Mouse (Mus musculus): ENCODE results near the gene Cntn5. TPM values are rescaled to one million over a fixed set of nuclear protein-coding genes. Genes with fewer than 3 reads are reported as not detected.

Gene Cntn5
- total RNA-seq, 2 experiments from 2014 or later: 20.8 to 21.4 TPM

DNA sequence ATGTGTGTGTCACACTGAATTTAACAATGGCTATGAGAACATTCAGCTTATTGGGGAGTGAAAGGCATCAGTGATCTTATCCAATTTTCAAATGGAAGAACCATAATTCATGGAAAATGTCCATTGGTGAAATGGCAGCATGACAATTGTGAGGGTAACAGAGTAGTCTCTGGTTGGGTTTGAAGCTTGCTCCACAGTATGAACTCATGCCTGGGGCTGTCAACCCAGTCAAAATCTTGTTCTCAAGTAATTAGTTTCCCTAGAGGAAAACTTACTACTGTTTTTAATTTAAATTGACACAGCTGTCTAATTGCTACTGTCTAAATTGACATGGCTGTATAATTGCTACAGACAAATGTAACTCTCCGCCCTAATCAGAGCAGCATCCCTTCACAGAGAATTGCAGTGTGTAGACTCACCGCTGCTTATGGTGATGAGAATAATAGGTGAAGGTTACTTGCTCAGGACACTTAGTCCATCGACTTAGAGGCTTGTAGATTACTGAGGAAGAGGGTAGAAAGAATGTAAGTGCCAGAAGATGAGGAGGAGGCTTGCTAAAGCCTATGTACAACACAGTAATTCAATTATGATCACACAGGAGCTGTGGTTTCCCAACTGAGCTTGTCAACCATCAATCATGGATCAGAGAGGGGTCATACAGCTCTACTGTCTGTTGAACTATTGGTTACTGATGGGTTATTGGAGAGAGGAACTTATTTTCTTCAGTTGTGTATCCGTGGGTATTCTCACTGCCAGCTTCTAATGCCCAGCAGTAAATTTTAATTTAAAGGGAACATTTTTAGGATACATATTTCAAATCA, 859.4 kb downstream of the Cntn5 start:
- intact Hi-C loops (cut with DNase I): no loop called here
- no peak for DNase-seq (ENCODE audit: low spot score in 2 of 2)

DNA sequence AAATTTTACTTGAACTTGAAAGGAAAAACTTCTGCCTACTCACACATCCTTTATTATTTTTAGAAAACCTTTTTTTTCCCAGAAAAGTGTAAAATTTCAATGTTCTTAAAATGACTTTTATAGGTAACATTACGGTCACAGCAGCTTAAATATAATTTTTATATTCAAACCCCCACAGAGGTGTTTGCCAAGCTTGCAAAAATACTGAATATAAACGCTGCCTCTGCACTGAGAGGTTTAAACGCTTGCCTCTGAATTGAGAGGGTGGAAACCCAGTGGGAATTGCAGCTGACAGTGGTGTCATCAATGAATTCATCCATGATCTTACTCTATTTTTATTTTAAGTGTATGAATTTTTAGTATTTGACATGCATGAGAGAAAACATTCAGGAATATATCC, 861.6 kb downstream of the Cntn5 start:
- intact Hi-C loops (cut with DNase I): no loop called here
- peak in 1 of 2 experiments; percentile 77 for DNase-seq (ENCODE audit: low spot score in 2 of 2)

DNA sequence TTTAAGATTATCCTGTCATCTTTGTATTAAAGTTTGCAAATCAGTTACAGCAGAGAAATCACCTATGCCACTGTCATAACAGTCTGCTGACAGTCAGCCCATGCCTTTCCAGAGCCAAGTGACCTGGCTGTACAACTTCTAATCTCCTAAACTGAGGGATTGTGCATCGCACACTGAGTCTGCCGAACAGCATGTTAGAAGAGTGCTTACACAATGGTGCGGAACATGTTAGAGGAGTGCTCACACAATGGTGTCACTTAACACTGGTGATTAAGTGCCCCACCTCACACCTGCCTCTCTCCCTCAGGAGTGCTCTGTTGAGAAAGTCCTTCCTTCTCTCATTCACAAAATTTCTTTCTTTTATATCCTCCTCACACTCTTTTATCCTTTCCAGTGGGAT, 889.4 kb downstream of the Cntn5 start:
- intact Hi-C loops (cut with DNase I): no loop called here
- no peak for DNase-seq (ENCODE audit: low spot score in 2 of 2)

DNA sequence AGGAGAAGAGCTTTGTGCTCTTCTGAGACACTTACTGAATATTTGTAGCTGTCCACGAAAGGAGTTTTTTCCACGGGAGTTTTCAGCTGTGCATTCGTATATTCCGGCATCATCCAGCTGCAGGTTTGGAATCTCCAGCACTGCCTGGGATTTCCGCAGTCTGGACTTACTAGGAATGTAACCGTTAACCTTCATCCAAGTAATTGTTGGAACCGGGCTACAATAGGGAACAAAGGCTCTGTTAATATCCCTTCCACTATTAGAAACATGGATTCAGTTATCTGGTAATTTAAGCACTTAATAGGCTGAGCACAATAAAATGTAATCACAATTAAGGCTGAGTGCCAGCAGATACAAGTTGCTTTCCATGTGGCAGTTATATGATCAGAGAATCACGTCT, 920.5 kb downstream of the Cntn5 start:
- no peak for DNase-seq (ENCODE audit: low spot score in 2 of 2)
- intact Hi-C loops (cut with DNase I): no loop called here

DNA sequence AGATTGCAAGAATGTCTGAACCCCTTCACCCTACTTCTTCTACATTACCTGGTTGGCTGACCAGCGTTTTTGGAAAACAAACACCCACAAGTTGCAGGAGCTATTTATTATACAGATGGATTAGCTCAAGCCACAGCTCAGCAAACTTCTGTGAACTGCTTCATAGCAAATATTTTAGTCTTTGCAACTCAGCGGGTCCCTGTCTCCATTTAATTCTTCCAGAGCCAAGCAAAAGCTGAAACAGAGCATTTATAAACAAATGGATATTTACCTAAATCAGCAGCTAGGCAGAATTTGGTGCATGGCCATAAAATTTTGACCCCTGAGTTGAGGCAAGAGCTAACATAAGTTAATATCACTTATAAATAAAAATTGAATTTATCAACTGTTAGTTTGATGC, 921.4 kb downstream of the Cntn5 start:
- intact Hi-C loops (cut with DNase I): no loop called here
- DNase-seq (ENCODE audit: low spot score in 2 of 2): no peak

DNA sequence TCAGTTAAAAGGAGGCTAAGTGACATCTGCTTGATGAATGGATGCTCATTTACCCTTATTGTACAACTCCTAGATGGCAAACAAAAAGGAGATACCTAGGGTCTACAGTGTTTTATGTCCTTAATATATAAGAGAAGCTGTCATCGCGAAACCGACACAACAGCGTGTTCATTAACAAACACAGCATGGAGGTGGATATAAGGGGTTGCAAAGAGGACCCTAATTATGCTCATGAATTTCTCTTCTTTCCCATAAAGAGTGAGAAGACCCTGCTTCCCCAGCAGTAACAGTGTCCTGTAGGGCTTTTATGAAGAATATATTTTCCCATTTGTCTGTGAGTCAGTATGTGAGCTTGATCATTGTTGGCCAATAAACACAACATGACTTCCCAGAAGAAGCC, 939.2 kb downstream of the Cntn5 start:
- DNase-seq (ENCODE audit: low spot score in 2 of 2): no peak
- intact Hi-C loops (cut with DNase I): no loop called here

DNA sequence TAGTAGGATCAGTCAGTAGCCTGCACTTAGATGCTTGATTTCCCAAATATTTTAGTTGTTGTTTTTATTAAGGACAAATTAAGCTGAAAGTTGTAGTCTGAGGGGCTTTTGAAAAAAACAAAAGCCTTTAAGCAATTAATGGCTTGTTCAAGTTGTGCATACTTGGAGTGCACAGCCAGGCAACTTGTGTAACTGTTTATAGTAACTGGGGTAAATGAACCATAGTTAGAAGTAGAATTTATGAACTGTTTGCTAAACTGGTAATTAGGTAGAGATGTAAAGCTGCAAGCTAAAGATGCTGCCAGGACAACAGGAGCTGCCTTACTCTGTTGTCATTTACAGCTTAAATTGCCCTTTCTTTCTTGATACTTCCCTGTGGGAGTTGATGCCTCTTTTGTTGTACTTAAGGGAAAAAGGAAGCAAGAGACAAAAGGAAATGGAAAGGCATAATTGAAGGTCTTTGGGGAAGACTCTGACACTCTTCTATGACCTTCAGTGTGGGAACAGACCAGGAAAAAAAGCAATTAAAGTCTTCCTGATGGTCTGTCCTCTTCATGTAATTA, 943.9 kb downstream of the Cntn5 start:
- intact Hi-C loops (cut with DNase I): no loop called here
- DNase-seq (ENCODE audit: low spot score in 2 of 2): no peak

DNA sequence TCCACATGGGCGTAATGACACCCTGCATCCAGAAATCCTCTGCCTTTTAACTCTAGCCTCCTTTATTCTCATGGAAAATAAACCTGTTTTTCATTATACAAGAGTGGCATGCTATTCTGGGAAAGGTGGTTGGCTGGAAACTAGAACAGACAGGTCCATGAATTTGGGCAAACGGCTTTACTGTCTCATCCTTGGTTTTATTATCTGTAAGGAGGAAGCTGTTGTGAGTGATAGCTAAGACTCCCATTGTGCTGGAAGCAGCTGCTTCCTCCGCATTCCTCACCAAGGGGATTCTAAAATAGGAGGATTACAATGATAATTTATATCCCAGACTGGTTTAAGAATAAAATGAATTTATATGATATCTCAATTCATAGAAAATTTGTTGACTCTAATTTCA, 955.2 kb downstream of the Cntn5 start:
- peak in 1 of 2 experiments; percentile 33 for DNase-seq (ENCODE audit: low spot score in 2 of 2)
- intact Hi-C loops (cut with DNase I): no loop called here

DNA sequence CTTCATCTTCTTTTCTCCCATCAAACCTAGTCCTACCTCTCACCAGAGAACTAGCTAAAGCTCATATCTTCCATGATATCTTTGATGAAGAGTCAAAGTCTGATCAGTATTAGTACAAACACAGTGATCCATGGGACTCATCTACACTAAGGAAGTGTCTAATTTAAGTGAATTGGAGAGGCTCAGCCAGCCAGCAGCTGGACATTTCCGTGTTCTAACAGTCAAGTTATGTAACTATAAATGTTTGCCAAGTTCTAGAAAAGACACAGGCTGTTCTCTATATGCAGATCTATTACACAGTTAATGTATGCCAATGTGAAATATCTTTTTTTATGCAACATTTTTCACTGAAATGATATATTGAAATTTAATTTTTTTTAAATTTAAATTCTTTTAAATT, 959.7 kb downstream of the Cntn5 start:
- intact Hi-C loops (cut with DNase I): no loop called here
- peak in 1 of 2 experiments; percentile 49 for DNase-seq (ENCODE audit: low spot score in 2 of 2)

DNA sequence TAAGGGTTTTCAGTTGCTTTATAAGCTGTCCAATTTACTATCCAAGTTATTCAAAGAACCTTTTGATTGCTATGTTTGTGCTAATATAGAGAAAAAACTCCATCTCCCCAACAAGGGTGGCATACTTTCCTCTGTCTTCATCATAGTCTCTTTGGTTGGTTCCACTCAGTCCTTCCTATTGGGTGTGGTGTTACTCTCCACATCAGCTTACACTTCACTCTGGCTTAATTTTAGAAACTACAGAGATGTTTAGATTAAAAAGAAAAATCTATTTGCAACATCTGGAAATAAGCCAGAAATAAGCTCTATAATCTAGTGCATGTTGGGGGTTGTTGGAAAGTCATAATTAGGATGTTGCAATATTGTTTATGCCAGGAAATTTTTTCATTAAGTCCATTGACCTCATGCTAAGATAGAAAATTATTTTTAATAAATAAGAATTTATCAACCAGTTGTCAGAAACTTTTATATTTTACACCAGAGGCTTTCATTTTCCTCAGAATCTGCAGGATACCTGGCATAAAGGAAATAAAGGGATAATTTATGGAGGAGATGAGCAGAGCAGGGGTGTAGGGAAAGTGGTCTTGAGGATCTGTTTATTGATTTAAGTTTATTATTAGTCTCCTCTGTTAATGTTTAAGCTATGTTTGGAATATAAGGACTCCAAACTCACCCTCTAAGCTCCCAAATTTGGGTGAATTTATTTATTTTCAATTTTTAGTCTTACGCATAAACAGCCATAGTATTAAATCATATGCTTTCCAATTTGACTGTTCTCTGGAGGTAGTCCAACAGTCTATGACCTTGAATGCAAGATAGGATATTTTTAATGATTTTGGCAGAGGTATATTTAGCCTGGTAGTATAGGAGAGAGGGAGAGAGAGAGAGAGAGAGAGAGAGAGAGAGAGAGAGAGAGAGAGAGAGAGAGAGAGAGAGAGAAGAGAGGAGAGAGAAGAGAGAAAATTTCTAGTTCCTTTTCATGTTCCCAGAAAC, 966.8 kb downstream of the Cntn5 start:
- intact Hi-C loops (cut with DNase I): no loop called here
- no peak for DNase-seq (ENCODE audit: low spot score in 2 of 2)

DNA sequence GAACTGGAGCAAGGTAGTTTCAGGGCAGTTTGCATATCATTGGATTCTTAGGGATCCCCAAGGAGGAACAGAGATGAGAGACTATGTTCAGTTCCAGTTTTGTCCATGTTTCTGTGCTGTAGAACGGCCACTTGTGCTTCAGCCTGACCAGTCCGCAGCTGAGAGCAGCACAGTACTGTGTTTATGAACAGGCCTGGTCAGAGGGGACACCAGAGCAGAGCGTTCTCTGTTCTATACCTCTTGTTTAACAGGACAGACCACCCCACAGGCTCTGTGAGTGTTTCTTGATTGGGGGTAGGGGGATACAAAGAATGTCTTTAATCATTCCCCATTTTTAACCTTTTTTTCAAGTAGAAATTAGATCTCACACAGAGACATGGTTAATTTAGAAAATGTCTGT, 984.0 kb downstream of the Cntn5 start:
- no peak for DNase-seq (ENCODE audit: low spot score in 2 of 2)
- intact Hi-C loops (cut with DNase I): no loop called here

DNA sequence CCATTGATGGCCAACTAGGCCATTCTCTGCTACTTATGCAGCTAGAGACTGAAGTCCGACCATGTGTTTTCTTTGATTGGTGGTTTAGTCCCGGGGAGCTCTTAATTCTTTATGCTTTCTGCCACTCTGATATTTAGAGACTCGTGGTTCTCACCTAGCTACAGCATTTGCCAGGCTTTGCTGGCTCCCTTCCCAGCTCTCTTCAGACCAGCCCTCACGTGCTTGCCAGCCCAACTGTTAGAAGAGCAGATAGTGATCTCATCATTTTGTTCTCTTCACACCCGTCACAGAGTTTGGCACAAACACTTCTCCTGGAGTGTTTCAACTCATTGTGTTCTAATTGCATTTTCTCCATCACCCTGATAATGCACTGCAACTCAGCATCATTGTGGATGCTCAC, 1005.5 kb downstream of the Cntn5 start:
- intact Hi-C loops (cut with DNase I): no loop called here
- peak; percentile 59 to 78 for DNase-seq (ENCODE audit: low spot score in 2 of 2)

DNA sequence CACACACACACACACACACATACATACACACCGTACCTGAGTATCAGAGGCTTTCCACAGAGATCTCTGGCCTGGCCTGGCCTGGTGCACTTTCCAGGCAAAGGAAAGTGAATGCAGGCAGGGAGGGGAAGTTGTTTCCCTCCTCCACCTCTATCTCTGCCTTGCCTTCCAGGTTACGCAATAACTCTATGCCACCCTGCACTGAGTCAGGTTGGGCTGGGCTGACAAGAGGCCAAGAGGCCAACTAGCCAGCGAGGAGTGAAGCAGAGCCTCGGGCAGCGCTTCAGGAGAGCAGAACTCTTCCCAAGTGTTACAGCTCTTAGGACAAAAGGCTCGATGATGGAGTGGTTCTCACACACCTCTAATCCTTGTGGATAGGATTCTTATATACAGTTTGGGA, 1018.4 kb downstream of the Cntn5 start:
- intact Hi-C loops (cut with DNase I): no loop called here
- DNase-seq (ENCODE audit: low spot score in 2 of 2): no peak

DNA sequence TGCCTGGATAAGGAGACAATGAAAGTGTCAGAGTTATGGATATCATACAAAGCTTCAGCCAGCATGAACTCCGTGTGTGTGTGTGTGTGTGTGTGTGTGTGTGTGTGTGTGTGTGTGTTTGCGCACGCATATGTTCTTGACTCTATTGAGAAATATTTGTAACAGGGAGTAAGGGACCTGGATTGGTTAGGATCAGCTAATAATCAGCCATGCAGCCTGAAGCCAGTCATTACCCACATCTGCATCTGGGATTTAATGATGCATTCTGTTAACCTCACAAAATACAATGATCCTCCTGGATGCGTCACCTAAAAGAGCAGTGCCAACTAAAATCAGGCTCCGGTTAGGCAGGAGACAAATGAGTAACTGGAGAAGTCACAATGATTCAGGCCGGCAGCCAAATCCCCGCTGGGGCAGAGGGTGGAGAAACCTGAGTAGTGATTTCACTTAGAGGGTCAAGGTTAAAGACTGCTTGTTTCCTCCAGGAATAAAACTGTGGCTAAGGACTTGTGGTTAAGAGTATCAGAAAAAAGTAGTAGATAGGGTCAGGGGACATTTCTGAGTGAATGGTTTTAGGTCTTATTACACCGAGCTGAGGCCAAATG, 1021.7 kb downstream of the Cntn5 start:
- intact Hi-C loops (cut with DNase I): no loop called here
- no peak for DNase-seq (ENCODE audit: low spot score in 2 of 2)

DNA sequence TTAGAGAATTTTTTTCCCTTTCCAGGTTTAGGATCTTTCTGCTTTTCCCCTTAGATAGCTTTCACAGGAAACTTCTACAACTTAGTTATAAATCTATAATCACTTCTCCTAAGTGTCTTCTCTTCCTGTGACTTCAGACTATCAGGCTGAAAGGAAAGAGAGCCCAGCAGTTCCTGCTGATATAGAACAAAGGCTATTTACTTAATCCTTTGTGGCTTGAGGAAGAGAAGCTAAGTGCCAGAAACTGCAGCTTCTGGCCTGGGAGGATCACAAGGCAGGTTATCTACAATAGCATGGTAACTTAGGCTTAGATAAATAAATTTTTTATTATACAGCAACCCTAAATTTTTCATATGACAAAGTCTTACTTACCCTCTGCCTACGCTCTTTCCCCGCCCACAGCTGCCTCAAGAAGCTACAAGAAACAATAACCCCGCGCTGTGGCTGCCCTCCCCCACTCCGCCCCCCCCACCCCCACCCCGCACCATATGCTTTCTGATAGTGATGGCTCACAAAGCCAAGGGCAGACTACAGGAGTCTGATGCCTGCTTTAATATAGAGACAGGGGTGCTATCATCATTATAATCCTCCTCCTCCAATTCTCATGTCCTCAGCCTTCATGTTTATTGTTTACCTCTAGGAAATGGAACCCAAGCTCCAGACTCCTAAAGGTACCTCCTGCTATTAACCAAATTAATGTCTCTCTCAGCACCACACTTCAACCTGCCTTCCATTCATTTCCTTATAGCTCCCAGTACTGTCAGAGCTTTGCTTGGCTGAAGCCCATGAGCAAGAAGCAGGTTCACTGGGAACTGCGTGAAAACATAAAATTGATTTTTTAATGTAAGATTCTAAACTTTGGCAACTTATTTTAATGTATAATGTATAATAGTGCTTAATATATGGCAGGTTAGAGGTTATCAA, 1032.2 kb downstream of the Cntn5 start:
- DNase-seq (ENCODE audit: low spot score in 2 of 2): peak in 1 of 2 experiments; percentile 1
- intact Hi-C loops (cut with DNase I): no loop called here

DNA sequence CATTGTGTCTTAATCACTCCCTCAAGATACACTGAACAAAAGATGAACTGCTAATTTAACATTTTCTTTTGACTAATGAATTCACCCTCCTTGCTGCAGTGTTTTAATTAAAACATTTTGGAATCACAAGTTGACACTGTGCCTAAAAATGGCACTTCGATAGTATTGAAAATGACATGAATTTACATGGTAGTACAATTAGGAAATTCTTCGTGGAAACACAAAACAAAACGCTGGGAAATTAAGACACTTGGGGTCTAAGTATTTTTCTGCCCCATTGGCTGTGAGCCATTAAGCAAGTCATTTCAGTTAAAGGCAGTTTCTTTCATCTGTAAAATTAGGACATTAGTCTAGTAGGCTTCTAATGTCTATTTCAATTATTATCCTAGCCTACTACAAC, 1043.9 kb downstream of the Cntn5 start:
- DNase-seq (ENCODE audit: low spot score in 2 of 2): no peak
- intact Hi-C loops (cut with DNase I): no loop called here

DNA sequence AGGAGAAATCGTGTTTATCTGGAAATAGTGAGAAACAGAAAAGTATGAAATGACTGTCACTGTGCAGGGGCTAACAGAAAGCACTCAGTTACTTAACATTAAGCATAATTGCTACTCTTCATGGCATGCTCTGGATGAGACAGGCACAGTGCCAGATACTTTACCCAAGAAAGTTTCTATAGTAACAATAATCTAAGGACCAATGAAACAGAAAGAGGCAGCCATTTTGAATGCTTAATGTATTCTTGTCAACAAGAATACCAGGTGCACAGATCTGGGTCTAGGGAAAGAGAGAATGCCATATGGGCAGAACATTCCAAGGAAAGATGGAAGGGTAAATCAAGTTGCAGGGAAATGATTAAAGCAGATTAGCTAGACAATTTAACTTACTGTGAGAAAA, 1045.3 kb downstream of the Cntn5 start:
- intact Hi-C loops (cut with DNase I): no loop called here
- DNase-seq (ENCODE audit: low spot score in 2 of 2): no peak

DNA sequence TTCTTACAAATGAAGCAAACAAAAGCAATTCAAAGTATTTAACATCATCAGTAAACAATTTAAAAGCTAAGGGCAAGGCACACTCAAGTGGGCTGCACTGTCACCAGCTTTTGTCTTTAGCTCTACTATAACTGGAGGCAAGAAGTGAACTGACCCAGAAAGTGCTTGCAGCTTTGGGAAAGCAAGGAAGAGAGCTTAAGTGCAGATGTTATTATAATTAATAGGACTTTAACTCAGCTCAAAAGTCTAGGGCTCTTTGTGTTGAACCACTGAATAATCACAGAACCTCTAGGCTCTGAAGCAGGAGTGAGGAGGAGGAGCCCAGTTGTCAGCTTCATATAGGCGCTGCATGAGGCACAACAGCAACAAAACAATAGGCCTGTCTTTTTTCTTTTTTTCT, 1049.8 kb downstream of the Cntn5 start:
- intact Hi-C loops (cut with DNase I): no loop called here
- no peak for DNase-seq (ENCODE audit: low spot score in 2 of 2)

DNA sequence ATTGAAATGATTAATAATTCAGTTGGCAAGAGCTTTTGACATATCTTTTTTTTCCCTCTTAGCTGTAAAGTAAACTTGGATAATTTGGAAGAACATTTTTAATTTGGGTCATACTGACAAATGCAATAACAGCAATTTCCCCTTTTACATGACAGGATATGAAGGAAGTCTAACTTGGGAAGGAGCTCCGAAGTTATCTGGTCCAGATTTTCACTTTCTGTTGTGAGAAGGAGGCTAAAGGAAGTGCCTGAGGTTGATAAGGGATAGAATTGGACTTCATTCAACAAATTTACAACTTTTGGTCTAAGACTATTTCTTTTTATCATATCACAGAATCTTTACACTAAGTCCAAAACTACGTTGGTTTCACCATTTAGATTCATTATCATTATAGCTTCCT, 1074.3 kb downstream of the Cntn5 start:
- DNase-seq (ENCODE audit: low spot score in 2 of 2): no peak
- intact Hi-C loops (cut with DNase I): no loop called here

All from left cerebral cortex, postnatal 25 days (tissue).